ENCODE assay signal across 8 mouse cellular contexts in the genomic region with DNA sequence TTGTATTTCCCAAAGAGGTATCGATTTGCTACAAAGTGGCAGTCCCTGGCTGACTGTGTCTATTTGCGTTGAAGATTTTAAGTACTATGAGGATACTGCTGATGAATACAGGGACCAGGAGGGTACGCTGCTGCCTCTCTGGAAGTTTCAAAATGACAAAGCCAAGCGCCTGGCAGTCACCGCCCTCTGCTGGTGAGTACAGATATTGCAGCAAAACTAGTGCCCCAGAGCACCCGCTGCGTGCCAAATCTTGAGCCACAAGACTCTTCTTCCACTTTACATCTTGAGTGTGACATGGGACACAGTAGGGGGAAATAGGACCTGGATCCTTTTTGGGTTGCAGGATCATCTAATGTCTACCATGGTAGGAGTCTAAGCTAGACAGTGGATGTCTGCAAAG. TPM values are rescaled to one million over a fixed set of nuclear protein-coding genes. Genes with fewer than 3 reads are reported as not detected.
DNase-seq lines count a peak whose midpoint lies in the region; ATAC-seq lines count a peak whose summit lies in the region.

No protein-coding gene starts in this region.

- peaks cover 4% of the 10 kb centered on the region; the same call in 1 of the 2 replicates for H3K27me3 ChIP-seq in heart, embryonic 11.5 days (ENCODE audit: control insufficient read depth, insufficient read depth, low read length)
- 0 out of 2 replicates have a peak, but pooled peaks cover 5% of the 10 kb centered on the region for H3K27me3 ChIP-seq in intestine, embryonic 14.5 days (replicated peaks; ENCODE audit: control insufficient read depth, insufficient read depth, low read length)

- H3K4me3 ChIP-seq in heart, embryonic 11.5 days (ENCODE audit: low read depth, low read length): no peak overlapping the region
- H3K4me3 ChIP-seq in intestine, embryonic 14.5 days (ENCODE audit: low read depth, low read length): no peak overlapping the region

- intact Hi-C loops in left cerebral cortex, postnatal 4 days (cut with DNase I): loop anchor here (5.0 kb wide), 1 partner anchor 92 kb away; no protein-coding TSS in a partner anchor

- H3K9ac ChIP-seq in heart, embryonic 11.5 days (ENCODE audit: low read depth, low read length): no peak overlapping the region
- H3K9ac ChIP-seq in intestine, embryonic 14.5 days (ENCODE audit: low read length): no peak overlapping the region

- no peaks in the 10 kb centered on the region for H3K4me1 ChIP-seq in heart, embryonic 11.5 days (ENCODE audit: control insufficient read depth, insufficient read depth, low read length)
- no peaks in the 10 kb centered on the region for H3K4me1 ChIP-seq in intestine, embryonic 14.5 days (replicated peaks; ENCODE audit: control insufficient read depth, insufficient read depth, low read length)

- no peak overlapping the region for H3K27ac ChIP-seq in heart, embryonic 11.5 days (ENCODE audit: low read depth, low read length)
- no peak overlapping the region for H3K27ac ChIP-seq in intestine, embryonic 14.5 days (ENCODE audit: low read depth)

- DNase-seq in heart, adult 18-20 months: peak; percentile 77 to 89
- DNase-seq in cerebellum, adult 11 months: peak; percentile 82
- peak; percentile 78 to 83 for DNase-seq in frontal cortex, postnatal 25 days (ENCODE audit: low spot score in 2 of 2)
- DNase-seq in intestine, embryonic 14.5 days (ENCODE audit: low spot score): peak; percentile 90
- DNase-seq in left cerebral cortex, postnatal 4 days: peak; percentile 87
- peak; percentile 14 to 44 for DNase-seq in monocyte, adult 2 months (ENCODE audit: low read depth in 1 of 2, low spot score in 2 of 2)
- peak; percentile 22 to 25 for DNase-seq in spleen, postnatal 36 days (ENCODE audit: low spot score in 2 of 2)

- H3K9me3 ChIP-seq in heart, embryonic 11.5 days (replicated peaks; ENCODE audit: control insufficient read depth, low read length): no peaks in the 10 kb centered on the region
- H3K9me3 ChIP-seq in intestine, embryonic 14.5 days (ENCODE audit: control insufficient read depth, low read length): no peaks in the 10 kb centered on the region

- ATAC-seq in heart, embryonic 11.5 days (replicated peaks; ENCODE audit: insufficient number of reproducible peaks, low FRiP score, low TSS enrichment): no peak
- no peak for ATAC-seq in intestine, embryonic 14.5 days (replicated peaks; ENCODE audit: low FRiP score, low TSS enrichment, low read depth)

- 10% methylated on average over 7 of the region's 7 CpGs for WGBS in heart, embryonic 11.5 days (ENCODE audit: insufficient replicate concordance)
- 8% methylated on average over 7 of the region's 7 CpGs for WGBS in intestine, embryonic 14.5 days

- H3K36me3 ChIP-seq in heart, embryonic 11.5 days (ENCODE audit: control insufficient read depth, insufficient read depth, low read length): no peaks in the 10 kb centered on the region
- no peaks in the 10 kb centered on the region for H3K36me3 ChIP-seq in intestine, embryonic 14.5 days (ENCODE audit: control insufficient read depth, insufficient read depth, low read length)

- H3K4me2 ChIP-seq in heart, embryonic 11.5 days: no peak overlapping the region
- H3K4me2 ChIP-seq in intestine, embryonic 14.5 days (ENCODE audit: low read length): no peak overlapping the region

RNA-seq across cellular contexts. Expression of a gene that starts 26.0 kb away (rescaled TPM):
- total RNA-seq in heart, adult 18-20 months (2021): 10 to 100 TPM in 1 of 2 experiments, 1 to 10 TPM in 1; 9.7 to 11.0 TPM
- polyA plus RNA-seq in heart, embryonic 11.5 days (2014; fragmentation: Nextera tagmentation; extraction: Ambion mirVana): 4.1 and 4.7 TPM in 2 replicates
- 13.6 and 14.8 TPM in 2 replicates for polyA plus RNA-seq in intestine, embryonic 14.5 days (2014; fragmentation: Nextera tagmentation; extraction: Ambion mirVana)
- total RNA-seq in left cerebral cortex, postnatal 4 days (2021): 10 to 100 TPM; 70.3 to 78.4 TPM

RNA-seq across cellular contexts. Expression of a gene that starts 44.6 kb away (rescaled TPM):
- 1 to 10 TPM; 2.7 to 3.8 TPM for total RNA-seq in heart, adult 18-20 months (2021)
- polyA plus RNA-seq in heart, embryonic 11.5 days (2014; fragmentation: Nextera tagmentation; extraction: Ambion mirVana): 1.2 TPM in 2 replicates
- polyA plus RNA-seq in intestine, embryonic 14.5 days (2014; fragmentation: Nextera tagmentation; extraction: Ambion mirVana): 3.4 and 4.9 TPM in 2 replicates
- 1 to 10 TPM; 2.1 to 3.7 TPM for total RNA-seq in left cerebral cortex, postnatal 4 days (2021)

RNA-seq across cellular contexts. Expression of a gene that starts 44.8 kb away (rescaled TPM):
- 10 to 100 TPM; 11.3 to 12.8 TPM for total RNA-seq in heart, adult 18-20 months (2021)
- 1.5 and 1.8 TPM in 2 replicates for polyA plus RNA-seq in heart, embryonic 11.5 days (2014; fragmentation: Nextera tagmentation; extraction: Ambion mirVana)
- 2.2 TPM in 2 replicates for polyA plus RNA-seq in intestine, embryonic 14.5 days (2014; fragmentation: Nextera tagmentation; extraction: Ambion mirVana)
- total RNA-seq in left cerebral cortex, postnatal 4 days (2021): 100 to 1,000 TPM; 146 to 159 TPM

Comparison
In these comparisons a context has a peak if more than half of its experiments do, and no peak if none do; other contexts are left out.
1. DNase-seq: peak in every context shown above with its lines; median percentile 90 in intestine, embryonic 14.5 days; 87 in left cerebral cortex, postnatal 4 days; 83 in heart, adult 18-20 months; 82 in cerebellum, adult 11 months; 80 in frontal cortex, postnatal 25 days; 29 in monocyte, adult 2 months; 24 in spleen, postnatal 36 days.
2. RNA of a gene that starts 26.0 kb away (total RNA-seq): 70.3 to 78.4 TPM in left cerebral cortex, postnatal 4 days; 9.7 to 11.0 TPM in heart, adult 18-20 months; every median in the first group is over 4 times any median in the second.
3. RNA of a gene that starts 44.8 kb away (total RNA-seq): 146 to 159 TPM in left cerebral cortex, postnatal 4 days; 11.3 to 12.8 TPM in heart, adult 18-20 months; every median in the first group is over 10 times any median in the second.